Mouse (Mus musculus) CD8-positive naive resting alpha-beta T cell, adult 57 days (primary cell): ENCODE measurements around the gene Dock9. TPM values are rescaled to one million over a fixed set of nuclear protein-coding genes. Genes with fewer than 3 reads are reported as not detected.

ENCODE experiments used
- total RNA-seq: library from RNA; stranded (reverse); gene quantifications from one replicate; pipeline ENCODE4 v1.2.4, GENCODE M21; 2023

Gene Dock9
- total RNA-seq, result 16.7 TPM

GRCm38 (mm10) chr14:121797457-121798410 is at the start of gene Dock9:
TSS of gene Dock9 (minus strand) at chr14:121797837.

GRCm38 (mm10) chr14:121504781-121505484 is 292.7 kb downstream of the Dock9 start, which contains the start of gene Slc15a1:
TSS of gene Slc15a1 (minus strand) at chr14:121505252.

Other genes with a start within 250 kb of the Dock9 start
- 100 TPM for gene Ubac2, start 80.8 kb upstream of the Dock9 start, total RNA-seq
- 159 TPM for gene Gpr18, start 117.9 kb upstream of the Dock9 start, total RNA-seq
- gene Gpr183, start 167.4 kb upstream of the Dock9 start, total RNA-seq, result 141 TPM
- gene Timm8a2, start 236.8 kb upstream of the Dock9 start, total RNA-seq, result 2.9 TPM